Mouse (Mus musculus) splenic B cell, adult 2 months (primary cell): ENCODE measurements at regions not wholly inside any gene's neighbourhood (a gene's known extent, or its start where the extent isn't known, plus 50 kb on each side); places are given as distances from the start of the nearest gene placed in this dataset.
"Not testable (repeated sequence)": the region's sequence is repeated elsewhere in the genome, so short reads cannot be mapped to it uniquely, and the experiment has no call there.

Source experiments
- DNase-seq: peaks from one replicate; pipeline ENCODE4 v3.0.0-alpha.2; 2011; ENCODE audit warnings: low read depth, low spot score
- H3K27me3 ChIP-seq: 2 replicates; pipeline ENCODE4 v1.6.1; 2012; ENCODE audit warnings: mild to moderate bottlenecking, low read length, moderate library complexity, mixed read lengths; ENCODE audit not compliant: control insufficient read depth, poor library complexity, insufficient read depth, severe bottlenecking
- H3K36me3 ChIP-seq: 2 replicates; pipeline ENCODE4 v1.6.1; 2012; ENCODE audit warnings: mild to moderate bottlenecking, low read length, moderate library complexity, mixed read lengths; ENCODE audit not compliant: control insufficient read depth, poor library complexity, insufficient read depth, severe bottlenecking

DNA sequence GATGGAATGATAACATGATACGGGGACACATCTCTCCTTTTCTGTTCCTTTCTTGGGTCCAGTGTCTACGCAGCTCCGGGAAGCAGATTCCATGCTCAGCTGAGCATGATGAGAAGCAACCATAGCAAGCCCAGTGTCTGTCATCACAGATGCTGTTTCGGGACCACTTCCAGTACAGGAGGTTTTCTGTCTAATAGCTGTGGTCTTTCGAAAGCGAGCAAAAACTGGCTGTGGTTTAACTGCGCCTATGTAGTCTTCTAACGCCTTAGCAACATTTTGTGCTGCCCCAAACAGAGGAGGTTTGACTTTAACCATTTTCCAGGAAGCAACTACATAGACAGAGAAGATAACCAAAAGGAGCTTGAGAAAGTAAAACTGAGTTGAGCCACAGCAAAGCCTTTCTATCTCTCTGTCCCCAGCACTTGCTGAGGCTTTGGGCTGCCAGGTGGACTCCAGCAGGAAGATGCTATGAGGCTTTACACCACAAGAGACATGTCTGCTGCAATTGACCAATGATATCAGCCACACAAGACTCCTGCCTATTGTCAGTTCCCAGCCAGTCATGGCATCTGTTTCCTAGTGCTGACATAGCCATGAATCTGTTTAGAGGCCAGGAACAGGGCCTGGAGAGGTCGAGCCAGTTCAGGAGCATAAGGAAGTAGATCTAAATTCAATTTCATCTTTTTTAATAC lies 95.1 kb downstream of the Stard3nl start:
- not testable (repeated sequence) for H3K36me3 ChIP-seq, H3K27me3 ChIP-seq, DNase-seq

- H3K36me3 ChIP-seq = no peaks in the 10 kb centered on the region
- no peak for DNase-seq
- H3K27me3 ChIP-seq = no peaks in the 10 kb centered on the region
Measured at GRCm38 (mm10) chr13:19296325-19296724, 99.3 kb downstream of the Stard3nl start.

DNA sequence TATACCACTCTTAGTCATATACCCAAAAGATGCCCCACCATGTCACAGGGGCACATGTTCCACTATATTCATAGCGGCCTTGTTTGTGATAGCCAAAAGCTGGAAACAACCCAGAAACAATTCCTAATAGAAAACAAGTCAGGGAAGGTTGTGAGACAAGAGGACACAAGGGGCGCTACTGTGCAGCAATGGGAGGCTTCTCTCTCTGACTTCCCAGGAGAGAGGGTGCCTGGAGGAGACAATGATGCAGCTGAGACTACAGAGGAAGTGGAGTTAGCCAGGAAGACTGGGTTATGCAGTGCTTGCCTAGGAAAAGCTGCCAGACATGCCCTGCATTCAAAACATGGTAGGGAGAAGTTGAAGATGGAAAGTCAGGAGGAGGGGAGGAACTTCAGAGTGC lies 102.6 kb downstream of the Stard3nl start:
- Histone ChIP-seq H3K36me3 (no peaks in the 10 kb centered on the region), H3K27me3 (no peaks in the 10 kb centered on the region)
- no peak for DNase-seq

DNA sequence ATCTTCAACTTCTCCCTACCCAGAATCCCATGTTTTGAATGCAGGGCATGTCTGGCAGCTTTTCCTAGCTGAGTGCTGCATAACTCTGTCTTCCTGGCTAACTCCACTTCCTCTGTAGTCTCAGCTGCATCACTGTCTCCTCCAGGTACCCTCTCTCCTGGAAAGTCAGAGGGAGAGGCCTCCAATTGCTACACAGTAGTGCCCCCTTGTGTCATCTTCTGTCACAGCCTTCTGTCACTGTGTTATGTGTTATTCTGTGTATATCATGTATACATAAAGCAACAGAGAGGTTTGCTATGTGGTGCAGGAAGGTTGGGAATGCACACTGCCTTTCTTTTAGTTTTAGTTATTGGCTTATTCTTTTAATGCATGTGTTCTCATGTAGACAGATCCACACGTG lies 112.4 kb downstream of the Stard3nl start:
- peak; percentile 3 for DNase-seq
- H3K27me3 ChIP-seq = no peaks in the 10 kb centered on the region

GRCm38 (mm10) chr13:19272548-19273295 lies 122.9 kb downstream of the Stard3nl start:
- H3K36me3 ChIP-seq, H3K27me3 ChIP-seq, DNase-seq: not testable (repeated sequence)

More for the DNA sequence above, 112.4 kb downstream of the Stard3nl start:
- H3K36me3 ChIP-seq = no peaks in the 10 kb centered on the region

DNA sequence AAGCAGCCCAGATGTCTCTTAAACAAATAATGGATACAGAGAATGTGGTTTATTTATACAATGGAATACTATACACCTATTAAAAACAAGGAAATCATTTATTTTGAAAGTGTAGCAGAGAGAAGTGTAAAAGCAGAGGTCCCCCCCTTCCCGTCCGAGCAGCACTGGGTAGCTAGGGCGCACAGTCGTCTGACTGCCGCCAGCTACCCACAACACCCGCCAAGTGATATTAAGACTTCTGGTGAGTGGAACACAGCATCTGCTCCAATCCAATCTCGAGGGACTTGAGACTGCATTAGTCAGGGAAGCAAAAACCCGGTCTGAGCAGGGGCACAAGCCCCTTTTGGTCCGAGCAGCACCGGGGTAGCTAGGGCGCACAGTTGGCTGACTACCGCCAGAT lies 130.6 kb downstream of the Stard3nl start:
- H3K27me3 ChIP-seq, DNase-seq, H3K36me3 ChIP-seq: not testable (repeated sequence)

GRCm38 (mm10) chr13:19246558-19246957 lies 149.0 kb downstream of the Stard3nl start:
- H3K36me3 ChIP-seq, H3K27me3 ChIP-seq, DNase-seq: not testable (repeated sequence)

DNA sequence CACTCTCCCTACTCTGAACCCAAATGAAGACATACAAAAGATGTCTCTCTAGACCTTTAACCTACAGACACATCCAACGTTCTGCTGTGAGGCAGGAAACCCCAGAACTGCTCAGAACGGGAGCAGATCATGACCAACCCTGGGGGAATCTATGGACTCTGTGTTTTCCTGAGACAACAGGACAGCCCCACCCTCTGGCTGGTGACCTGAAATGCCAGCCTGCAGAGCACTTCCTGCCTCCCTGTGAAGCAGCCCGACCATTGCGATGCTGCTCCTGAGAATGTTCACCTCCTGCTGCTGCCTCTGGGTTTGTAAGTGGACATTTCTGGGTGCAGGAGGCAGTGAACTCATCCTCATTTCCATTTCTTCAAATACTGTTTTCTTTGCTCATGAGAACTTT lies 153.0 kb downstream of the Stard3nl start:
- H3K27me3 ChIP-seq, DNase-seq, H3K36me3 ChIP-seq: not testable (repeated sequence)

GRCm38 (mm10) chr13:19236340-19236739 lies 159.3 kb downstream of the Stard3nl start:
- H3K27me3 ChIP-seq = no peaks in the 10 kb centered on the region
- no peaks in the 10 kb centered on the region for H3K36me3 ChIP-seq
- DNase-seq = peak; percentile 44

- Histone ChIP-seq H3K27me3 (no peaks in the 10 kb centered on the region), H3K36me3 (no peaks in the 10 kb centered on the region)
- no peak for DNase-seq
Measured at GRCm38 (mm10) chr13:19234700-19235374, 160.8 kb downstream of the Stard3nl start.

DNA sequence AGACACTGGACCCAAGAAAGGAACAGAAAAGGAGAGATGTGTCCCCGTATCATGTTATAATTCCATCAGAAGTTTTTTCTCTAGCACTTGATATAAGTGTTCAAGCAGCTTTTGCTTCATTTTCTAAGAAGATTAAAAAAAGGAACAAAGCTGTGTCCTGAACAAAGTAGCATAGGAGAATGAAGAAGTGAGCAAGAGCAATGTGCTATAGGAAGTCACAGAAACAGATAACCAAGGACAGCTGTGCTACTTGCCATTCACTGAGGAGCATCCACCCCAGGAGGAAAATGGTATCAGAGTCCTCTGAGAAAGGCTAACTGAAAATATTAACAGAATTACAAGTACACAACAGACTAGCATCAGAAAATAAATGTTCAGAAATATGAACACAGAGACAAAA lies 175.6 kb downstream of the Stard3nl start:
- not testable (repeated sequence) for DNase-seq, H3K27me3 ChIP-seq, H3K36me3 ChIP-seq

- DNase-seq = peak; percentile 3
- H3K27me3 ChIP-seq, H3K36me3 ChIP-seq: not testable (repeated sequence)
Measured at GRCm38 (mm10) chr13:19219383-19219991, 176.1 kb downstream of the Stard3nl start.

DNA sequence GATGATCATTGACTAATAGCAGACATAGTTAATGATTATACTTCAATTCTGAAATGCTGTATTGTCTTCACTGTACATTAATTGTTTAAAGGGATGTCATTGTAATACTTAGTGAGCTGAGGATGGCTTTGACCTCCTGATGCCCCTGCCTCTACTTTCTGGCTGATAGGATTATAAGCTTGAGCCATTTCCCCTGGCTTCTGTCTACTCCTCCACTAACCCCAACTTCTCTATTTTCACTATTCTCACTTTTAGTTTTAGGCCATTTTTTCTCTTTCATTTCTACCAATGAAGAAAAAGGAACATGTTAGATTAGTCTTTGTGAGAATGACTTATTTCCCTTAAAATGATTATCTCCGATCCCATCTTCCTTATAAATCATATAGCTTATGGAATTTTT lies 190.9 kb downstream of the Stard3nl start:
- Histone ChIP-seq H3K27me3 (no peaks in the 10 kb centered on the region), H3K36me3 (no peaks in the 10 kb centered on the region)
- no peak for DNase-seq

DNA sequence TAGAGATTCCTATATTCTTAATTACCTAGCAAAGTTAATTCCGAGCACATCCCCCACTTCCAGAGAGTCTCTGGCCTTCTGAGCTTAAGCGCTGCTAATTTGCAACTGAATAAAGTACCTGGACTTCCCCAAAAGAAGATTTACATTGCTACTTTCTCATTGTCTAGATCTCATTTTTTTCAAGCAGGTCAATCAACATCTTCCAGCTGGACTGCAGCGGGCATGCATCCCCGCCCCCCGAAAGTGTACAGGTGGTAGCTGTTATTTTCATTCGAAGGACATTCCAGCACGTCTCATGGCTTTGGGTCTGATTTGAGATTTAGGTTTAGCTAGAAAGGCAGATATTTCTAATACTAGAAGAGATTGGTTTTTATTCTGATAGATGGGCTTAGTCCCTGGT lies 193.3 kb downstream of the Stard3nl start:
- H3K27me3 ChIP-seq, H3K36me3 ChIP-seq, DNase-seq: not testable (repeated sequence)
